Mouse (Mus musculus): Measurements from ENCODE around the gene Alox12.

DNA sequence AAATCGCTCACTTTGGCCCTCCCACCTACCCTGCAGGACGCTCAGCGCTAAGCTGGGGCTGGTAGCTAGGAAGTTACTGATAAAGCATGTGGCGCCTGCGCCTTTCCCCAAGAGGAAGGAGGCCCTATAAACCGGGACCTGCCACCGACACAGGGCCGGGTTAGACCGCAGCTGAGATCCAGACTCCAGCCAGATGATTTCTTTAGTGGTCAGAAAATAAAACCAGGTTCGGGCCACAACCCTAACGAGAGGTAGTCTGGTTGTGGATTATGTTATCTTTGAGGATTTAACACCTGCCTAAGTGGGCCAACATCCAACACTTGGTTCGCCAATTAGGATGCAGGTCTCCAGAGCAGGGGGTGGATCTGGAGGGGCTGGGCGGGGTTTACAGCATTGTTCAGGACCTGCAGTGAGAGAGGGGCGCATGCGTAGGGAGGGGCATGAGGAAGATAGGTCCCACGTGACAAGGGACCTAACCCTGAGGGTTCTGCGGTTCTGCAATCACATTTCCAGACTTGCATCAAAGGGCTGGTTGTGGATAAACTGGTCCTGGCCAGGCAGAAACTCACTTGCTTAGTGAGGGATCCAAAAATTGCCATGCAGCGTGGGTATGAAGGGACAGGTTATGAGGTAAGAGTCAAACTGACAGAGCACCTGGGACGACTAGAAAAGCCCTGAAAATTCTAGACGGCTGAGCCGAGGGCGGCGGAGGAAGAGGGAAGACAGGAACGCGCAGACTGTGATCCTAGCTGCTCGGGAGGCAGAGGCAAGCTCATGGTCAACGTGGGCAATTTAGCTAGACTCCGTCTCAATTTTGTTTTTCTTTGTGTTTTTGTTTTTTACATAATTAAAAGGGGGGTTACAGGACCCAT is 34.2 kb downstream of the Alox12 start, which contains the start of gene Slc16a13:
- peak in 1 of 2 experiments; percentile 51; a peak in 2 of 4 replicates for TF ChIP-seq EP300 (IDR thresholded peaks at IDR 0.05; ENCODE audit: low read depth in 1 of 2, low read length in 2 of 2)
- TF ChIP-seq TBP (IDR thresholded peaks at IDR 0.05; ENCODE audit: low read depth, low read length), result peak; percentile 96
- TF ChIP-seq USF1 (IDR thresholded peaks at IDR 0.05; ENCODE audit: low read depth, low read length), result peak; percentile 98
- TF ChIP-seq ZKSCAN1 (IDR thresholded peaks at IDR 0.05; ENCODE audit: low read depth, low read length), result no peak
- TF ChIP-seq E2F4 (IDR thresholded peaks at IDR 0.05; ENCODE audit: borderline replicate concordance, low read depth, low read length), result no peak
- no peak for TF ChIP-seq RCOR1 (IDR thresholded peaks at IDR 0.05; ENCODE audit: low read depth, low read length)
- TF ChIP-seq USF2 (IDR thresholded peaks at IDR 0.05; ENCODE audit: borderline replicate concordance in 1 of 2, insufficient read depth in 1 of 2, low read depth in 1 of 2, low read length in 2 of 2), result peak; percentile 58 to 86
